Mouse (Mus musculus): ENCODE measurements around the gene Zmynd15.
A peak's percentile ranks its signal among the peaks of the same experiment; 100 is the strongest.
"Not testable (repeated sequence)": the region's sequence is repeated elsewhere in the genome, so short reads cannot be mapped to it uniquely, and the experiment has no call there.

Gene Zmynd15

DNA sequence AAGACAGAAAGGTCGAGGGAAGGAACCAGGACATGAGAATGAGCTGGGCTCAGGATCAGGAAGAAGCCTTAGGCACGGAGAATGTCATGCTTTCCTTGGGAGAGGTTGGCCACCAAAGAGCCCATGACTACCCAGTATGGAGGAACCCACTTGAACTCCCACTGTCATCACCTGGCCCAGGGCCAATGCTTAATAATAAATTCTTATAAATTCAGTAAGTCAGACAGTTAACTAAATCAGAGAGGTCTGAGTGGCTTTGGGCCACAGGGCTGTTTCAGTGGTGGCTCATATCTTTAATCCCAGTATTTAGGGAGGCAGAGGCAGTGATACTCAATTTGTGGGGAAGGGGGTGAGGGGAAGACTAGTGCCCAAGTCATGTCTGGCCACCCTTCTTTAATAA lies 8.3 kb upstream of the Zmynd15 start:
- DNase-seq, result no peak

DNA sequence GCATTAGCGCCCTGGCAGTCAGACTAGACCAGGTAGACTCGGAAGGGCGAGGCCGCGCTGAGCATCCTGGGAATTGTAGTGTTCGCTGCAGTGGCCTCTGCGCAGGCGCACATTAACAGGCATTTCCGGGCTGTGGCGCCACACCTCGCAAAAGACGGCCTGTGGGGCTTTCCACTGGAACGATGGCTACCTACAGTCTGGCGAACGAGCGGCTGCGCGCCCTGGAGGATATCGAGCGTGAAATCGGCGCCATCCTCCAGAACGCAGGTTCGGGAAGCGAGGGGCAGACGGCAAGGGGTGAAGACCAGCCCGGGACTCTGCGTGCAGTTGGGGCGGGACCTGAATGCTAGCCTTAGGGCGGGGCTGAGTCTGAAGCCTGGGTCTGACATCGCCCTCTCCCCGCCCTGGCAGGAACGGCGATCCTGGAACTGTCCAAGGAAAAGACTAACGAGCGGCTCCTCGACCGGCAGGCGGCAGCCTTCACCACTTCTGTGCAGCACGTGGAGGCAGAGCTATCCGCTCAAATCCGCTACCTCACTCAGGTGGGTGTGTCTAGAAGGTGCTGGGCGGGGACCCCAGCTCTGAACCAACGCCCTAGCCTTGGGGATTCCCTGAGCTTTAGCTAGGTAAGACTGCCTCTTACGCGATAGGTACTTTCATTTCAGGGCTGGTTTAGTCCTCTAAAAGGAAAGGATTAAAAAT lies 7.3 kb upstream of the Zmynd15 start, which contains the start of gene Med11:
Med11 (plus strand) TSS at position 123 of the 702 bp plus-strand sequence.
- DNase-seq, result peak; percentile 96

DNA sequence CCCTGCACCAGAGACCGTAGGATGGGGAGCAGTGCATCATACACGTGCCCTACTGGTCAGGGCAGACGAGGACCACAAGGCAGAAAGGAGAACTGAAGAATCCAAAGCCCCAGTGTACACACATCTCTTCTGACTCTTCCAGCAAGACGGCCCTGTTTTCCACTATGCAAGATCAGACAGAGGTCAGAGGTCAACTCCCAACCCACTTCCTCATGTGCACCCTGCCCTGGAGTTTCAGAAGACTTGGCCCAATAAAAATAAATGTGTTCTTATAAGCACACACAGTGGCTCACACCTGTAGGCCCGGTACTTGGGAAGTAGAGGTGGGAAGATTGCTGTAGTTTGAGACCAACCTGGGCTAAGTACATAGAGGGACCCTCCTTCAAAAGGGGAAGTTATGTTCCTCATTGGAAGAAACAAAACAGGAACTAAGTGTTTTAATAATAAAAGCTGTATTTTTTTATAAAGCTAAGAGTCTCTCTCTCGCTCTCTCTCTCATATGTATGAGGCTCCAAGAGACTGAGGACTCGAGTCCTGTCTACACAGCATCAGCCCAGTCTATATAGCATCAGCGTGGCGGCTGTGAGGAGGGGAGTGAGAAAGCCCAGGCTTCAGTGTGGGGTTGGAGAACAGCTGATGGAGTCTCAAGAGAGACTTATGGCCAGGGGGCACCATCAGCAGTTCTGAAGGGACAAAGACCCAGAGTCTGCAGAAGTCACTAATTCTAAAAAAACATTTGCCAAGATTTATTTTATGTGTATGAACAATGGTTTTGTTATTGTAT lies 5.8 kb upstream of the Zmynd15 start:
- no peak for DNase-seq

DNA sequence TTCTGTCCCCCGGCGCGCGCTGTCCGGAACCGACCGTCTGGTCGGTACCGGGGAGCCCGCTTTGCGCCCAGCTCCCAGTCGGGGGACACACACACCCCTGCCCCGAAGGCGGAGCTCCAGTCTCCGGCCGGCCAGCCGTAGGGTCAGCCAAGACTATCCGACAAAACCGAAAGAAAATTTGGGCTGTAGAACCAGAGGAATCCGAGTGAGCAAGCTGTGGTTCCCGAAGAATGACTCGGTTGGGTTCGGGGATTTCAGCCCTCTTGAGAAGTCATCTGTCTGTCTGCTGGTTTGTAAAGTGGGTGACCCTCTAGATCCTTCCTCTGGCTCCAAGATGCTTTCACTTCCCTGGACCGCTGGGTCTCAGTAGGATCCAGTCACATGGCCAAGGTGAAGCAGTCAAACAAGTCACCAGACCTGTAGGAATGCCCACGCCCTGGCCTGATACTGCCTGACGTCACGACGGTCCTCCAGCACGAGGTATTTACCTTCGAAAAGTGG lies 418 bp downstream of the Zmynd15 start, which contains the start of gene Cxcl16:
Cxcl16 (minus strand) TSS at position 384 of the 501 bp plus-strand sequence.
- no peak for DNase-seq

DNA sequence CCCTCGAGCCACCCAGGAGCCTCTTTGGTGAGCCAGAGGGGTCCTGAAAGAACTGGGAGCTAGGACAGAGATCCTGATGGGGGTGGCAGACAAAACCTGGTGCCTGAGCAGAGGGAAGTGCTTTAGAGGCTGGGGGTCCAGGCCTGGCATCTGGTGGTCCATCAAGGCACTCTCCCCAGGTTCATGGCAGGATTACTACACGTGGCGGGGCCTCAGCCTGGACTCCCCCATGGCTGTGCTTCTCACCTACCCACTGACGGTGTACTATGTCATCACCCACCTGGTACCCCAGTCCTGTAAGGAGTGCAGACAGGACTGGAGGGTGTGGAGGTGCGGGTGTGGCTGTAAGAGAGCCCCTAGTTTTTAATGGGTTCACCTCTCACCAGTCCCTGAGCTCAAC lies 4.7 kb downstream of the Zmynd15 start:
- no peak for DNase-seq

DNA sequence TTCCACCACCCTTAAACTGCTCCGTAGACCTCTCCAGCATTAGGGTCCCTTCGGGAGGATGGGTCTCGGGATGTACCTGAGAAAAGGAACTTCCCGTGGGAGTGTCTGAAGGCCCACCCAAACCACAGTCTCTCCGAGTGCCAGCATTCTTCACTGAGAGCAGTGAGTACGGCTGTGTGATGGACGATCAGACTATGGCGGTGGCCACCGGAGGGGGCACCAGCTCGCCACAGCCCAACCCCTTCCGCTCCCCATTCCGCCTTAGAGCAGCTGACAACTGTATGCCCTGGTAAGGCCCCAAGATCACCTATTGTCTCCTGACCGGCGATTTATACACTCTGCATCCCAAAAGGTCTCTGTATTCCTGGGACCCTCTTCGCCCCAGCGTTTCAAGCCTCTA lies 6.0 kb downstream of the Zmynd15 start:
- DNase-seq, result no peak

DNA sequence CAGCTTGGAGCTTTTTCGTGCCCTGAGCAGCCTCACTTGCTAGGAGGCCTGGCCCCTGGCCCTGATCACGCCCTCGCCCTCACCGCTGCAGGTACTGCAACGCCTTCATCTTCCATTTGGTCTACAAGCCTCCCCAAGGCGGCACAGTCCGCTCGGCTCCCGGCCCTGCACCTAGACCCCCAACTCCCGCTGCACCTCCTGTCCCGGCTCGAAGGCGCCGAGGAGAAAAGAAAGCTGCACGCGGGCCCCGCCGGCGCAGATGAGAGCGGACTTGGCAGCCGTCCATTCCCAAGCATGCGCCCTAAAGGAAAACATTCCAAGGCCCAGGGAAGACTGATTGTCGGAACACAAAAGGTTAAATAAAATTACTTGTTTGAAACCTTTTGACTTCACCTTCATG lies 6.6 kb downstream of the Zmynd15 start:
- no peak for DNase-seq

DNA sequence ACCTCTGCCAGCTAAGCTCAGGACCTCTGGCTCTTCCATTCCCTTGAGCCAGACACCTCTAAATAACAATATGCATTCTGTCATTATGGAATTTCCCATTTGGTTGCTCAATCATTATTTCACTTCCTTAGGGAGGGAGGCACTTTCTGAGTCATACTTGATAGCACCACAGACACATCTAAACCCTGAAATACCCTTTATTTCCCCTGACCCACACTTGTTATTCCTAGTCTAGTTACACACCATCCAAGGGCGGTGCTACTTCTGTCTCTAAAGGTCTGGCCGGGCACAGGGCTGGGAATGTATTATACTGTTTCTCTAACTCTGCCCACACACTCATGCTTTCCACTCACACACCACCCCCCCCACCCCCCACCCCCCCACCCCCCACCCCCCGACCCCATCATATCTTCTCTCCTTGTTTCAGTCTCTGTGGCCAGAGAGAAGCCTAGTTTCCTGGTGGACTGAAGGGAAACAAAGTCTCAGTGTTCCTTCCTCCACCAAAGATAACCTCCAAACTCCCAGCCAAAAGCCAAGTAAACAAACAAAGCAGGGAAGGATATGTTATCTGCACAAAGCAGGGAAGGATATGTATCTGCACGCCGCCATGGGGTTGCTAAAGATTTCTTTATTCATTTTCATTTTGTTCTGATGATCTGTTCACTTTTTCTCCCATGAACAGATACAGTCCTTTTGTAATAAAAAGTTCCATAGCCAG lies 8.8 kb downstream of the Zmynd15 start:
- no peak for DNase-seq

DNA sequence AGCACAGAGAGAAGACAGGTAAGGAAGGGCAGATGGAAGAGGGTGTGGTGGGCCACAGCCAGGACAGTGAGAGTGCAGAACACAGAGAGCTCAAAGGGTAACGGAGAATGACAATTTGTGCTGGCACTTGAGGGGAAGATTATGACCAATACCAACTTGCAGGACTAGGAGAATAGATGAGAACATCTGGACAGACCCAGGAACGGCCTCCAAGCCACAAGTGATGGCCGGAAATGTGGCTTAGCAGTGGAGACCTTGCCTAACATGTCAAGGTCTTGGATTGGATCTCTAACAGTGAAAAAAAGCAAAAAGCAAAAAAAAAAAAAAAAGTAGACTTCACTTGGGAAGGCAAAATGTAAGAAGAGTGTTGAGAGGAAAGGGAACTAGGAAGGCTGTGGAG lies 10.5 kb downstream of the Zmynd15 start:
- no peak for DNase-seq

DNA sequence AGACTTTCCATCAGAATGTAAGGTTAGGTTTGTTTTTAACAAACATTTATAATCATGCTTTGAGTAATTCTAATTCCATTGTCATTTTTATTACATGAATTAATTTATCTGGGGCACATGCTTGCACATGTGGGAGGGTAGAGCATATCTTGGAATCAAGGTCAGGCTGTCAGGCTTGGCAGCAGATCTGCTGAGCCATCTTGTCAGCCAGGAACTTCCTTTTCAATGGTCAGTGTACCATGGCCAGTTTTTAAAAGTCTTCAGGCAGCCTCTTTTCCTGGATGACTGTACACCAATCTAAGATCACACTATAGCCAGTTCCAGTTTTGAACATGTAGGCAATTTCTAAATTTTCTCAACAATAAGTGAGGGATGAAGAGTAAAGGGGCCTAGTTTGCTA lies 13.5 kb downstream of the Zmynd15 start:
- DNase-seq, result no peak

DNA sequence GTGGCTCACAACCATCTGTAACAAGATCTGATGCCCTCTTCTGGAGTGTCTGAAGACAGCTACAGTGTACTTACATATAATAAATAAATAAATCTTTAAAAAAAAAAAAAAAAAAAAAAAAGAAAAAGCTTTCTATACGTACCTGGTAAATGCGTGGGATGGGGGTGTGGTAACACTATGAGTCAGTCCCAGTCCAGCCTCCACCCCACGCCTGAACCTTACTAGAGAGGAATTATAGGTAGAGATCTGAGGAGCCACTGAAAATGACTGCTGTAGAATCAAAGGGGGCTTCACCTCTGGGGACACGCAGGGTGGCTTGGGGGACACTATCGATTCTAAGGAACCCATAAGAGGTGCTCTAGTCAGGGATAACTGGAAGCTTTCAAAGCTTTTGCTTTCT lies 14.1 kb downstream of the Zmynd15 start:
- not testable (repeated sequence) for DNase-seq

DNA sequence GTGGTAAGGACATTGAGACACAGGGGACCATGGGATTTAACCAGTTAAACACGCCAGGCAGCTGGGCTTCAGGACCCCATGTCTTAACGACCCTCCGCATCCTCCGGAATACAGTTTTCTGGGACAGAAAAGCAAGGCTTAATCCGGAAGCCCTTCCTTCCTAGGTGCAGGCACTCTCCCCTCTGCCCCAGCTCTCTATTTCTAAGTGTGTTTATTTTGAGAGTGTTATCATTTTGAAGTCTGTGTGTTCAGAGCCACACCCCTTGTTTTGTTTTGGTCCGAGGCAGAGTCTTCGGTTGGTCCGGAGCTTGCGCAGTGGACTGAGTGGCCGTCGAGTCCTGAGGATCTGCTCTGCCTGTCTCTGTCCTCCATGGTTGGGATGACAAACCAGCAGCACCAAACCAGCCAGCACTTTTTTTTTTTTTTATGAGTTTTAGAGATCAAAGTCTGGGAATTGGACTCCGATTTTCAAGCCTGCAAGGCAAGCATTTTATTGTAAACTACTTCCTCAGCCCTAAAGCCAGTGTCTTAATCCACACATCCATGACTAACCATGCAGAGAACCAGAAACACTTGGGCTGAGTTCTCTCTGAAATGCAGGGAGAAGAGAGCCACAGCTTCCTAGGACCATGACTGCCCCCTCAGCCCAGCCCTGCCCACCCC lies 15.8 kb downstream of the Zmynd15 start:
- no peak for DNase-seq

DNA sequence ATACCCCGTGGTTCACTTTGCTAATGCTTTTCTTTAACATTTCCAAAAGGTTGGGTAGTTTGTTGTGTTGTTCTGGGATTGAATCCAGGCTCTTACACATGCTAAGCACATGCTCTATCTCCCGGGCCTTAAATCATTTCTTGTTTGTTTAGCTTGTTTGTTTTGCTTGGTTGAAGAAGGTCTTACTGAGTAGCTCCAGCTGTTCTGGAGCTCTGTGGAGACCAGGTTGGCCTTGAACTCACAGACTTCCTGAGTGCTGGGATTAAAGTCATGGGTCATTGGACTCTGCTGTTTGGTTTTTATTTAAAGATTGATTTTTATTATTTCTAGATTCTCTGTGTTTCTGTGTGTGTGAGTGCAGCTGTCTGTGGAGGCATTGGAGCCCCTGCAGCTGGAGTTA lies 26.3 kb downstream of the Zmynd15 start:
- DNase-seq, result no peak

DNA sequence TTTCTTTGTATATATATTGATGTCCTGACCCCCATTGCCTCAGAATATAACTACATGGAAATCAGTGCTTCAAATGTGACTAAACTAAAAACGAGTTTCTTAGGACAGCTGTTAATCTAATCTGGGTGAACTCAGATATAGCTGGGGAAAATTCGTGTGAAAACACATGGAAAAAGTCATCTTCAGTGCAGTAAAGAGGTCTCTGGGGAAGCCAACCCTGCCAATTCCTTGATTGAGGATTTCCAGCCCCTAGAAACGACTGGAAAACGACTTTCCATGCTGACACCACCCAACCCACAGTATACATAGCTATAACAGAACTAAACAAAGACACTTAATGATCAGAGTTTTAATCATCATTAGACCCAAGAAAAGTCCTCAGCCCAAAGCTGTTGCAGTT lies 28.6 kb downstream of the Zmynd15 start:
- DNase-seq, result no peak

DNA sequence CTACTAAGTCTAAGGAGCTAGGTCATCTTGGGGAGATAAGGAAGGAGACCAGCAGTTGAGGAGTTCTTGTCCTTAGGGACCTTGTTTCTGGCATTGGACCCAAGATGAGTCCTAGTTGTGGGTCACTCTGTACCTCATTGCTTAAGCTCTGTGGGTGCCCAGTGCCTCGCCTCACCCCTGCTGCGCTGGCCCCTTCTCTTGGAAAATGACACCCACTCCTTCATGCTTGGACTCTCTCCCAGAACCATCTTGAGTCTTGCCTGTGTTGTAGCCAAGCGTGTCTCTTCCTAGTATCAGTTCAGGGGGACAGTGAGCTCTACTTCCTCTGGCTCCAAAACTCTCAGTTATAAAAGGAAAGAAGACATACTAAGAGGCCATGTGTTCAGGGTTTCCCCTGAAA lies 29.9 kb downstream of the Zmynd15 start:
- no peak for DNase-seq

DNA sequence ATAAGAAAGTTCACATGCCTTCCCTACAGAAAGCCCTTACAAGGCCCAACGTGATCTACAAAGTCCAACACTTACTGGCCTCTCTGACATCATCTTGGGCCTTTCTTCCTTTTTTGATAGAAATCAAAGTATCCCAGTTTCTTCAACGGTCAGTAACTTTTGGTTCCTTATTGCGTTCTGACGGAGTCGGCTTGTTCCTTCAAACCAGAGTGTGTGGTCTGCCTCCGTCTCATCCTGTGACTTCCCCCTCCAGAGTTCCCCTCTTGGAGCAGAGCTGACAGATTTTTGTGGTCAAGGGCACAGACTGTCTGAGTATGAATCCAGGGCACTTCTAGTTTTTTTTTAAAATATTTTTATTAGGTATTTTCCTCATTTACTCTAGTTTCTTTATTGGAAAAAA lies 30.5 kb downstream of the Zmynd15 start:
- no peak for DNase-seq

DNA sequence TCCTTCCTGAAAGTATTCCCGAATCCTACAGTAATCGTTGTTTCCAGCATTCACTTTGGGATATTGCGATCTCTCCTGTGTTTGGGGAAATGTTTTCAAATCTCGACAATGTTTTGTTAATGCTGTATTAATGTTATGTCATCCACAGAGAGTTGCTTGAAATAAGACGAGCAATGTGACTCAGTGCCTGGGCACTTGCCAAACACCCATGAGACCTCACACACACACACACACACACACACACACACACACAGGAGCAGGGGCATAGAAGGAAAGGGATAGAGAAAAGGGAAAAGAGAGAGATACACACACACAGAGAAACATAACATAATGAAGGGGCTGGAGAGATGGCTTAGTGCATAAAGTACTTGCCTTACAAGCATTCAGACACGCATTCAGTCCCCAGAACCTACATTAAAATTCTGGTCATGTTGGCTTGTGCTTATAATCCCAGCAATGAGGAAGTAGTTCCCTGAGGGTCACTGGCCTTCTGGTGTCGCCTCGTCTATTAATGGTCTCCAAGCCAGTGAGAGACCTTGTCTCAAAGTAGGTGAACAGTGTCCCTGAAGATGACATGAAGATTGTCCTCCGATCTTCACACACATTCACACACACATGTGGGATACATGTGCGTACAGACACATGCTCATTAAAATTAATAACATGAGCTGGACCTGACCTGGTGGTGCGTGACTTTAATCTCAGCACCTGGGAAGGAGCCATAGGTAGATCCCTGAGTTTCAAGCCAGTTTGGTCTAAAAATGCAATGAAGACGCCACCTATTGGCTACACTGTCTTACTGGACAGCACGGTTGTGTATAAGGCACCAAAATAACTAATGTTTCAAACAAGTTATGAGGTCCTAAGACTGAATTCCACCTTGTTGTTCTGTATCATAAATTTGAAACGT lies 40.6 kb downstream of the Zmynd15 start:
- DNase-seq, result no peak

DNA sequence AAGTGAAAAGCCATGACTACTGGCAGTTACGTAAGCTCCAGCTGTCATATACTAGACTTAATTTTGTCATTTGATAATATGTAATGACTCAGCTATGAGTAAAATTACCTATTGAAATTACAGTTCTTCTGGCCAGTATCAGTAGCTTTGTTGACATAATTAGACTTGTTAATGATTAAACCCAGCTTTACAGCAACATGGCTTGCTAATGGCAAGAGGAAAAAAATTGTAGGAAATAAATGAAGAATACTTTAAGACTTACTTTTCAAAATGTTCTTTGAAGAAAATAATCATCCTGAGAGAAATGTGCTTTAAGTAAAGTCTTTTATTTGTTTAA lies 41.2 kb downstream of the Zmynd15 start:
- no peak for DNase-seq

DNA sequence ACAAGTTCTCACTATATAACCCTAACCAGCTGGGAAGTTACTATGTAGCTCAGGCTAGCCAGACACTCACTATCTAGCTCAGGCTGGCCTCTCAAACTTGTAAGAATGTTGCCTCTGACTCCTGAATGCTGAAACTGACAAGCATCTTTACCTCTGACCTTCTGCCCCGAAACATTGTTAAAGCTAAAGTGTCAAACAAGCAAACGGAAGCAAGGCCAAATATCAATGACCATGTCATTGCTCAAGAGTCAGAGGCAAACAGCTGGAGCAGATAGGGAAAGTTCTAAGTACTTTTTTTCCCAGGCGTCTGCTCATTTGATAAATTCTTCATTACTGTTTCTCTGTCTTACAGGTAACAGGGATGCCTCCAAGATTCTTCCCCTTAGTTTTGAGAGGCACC lies 42.8 kb downstream of the Zmynd15 start:
- no peak for DNase-seq

DNA sequence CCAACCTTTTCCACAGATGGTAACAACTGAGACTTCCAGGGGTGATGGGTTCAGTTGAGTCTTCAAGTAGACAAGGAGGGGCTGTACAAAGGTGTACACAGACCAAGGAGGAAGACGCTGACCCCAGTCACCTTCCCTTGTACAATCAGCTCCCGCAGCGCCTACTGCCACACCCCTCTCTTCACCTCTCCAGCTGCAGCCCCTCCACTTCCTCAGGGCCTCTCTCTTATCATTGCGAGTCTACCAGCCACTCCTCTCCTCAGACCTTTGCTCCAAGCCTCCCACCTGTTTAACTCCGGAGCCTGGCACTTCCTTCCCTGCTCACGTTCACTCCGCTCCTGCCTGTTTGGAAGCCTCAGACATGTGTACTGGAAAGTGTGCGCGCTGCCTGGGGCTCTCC lies 45.7 kb downstream of the Zmynd15 start, which contains the start of gene Tm4sf5:
Tm4sf5 (plus strand) TSS at position 275 of the 400 bp plus-strand sequence.
- no peak for DNase-seq

DNA sequence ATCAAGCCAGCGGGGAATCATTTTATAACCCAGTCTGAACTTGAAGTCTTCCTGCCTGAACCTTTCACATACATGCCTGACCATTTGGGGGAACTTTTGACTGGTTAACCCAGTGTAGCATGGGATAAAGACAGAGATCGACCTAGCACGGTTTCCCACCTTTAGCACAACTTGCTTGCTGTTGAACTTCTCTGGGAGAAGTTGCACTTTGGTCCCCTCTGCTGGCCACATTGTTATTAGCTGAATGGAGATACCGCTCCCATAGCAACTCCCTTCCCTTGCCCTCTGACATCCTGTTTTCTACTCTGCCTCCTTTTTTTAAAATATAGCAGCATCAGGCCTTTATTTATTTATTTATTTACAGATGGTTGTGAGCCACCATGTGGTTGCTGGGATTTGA lies 47.2 kb downstream of the Zmynd15 start:
- DNase-seq, result peak; percentile 33

DNA sequence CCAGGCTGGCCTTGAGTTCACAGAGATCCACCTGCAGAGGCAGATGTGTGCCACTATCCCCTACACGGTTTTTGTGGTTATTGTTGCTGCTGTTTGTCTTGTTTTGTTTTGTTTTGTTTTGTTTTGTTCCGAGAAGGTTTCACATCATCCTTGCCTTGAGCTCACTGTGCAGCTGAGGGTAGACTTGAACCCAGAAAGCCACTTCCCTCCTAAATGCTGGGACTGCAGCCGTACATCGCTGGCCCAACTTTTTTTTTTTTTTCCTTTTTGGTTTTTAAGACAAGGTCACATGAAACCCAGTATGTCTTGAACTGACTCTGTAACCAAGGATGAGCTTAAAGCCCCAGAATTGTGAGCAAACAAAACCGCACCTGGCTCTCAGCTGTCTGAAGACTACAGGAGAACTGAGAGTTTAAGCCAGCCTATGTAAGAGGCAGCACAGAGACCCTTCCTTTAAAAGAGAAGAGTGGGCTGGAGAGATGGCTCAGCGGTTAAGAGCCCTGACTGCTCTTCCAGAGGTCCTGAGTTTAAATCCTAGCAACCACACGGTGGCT lies 47.8 kb downstream of the Zmynd15 start:
- no peak for DNase-seq
